Comparison of ENCODE assay signal across 39 mouse cellular contexts in the genomic region with DNA sequence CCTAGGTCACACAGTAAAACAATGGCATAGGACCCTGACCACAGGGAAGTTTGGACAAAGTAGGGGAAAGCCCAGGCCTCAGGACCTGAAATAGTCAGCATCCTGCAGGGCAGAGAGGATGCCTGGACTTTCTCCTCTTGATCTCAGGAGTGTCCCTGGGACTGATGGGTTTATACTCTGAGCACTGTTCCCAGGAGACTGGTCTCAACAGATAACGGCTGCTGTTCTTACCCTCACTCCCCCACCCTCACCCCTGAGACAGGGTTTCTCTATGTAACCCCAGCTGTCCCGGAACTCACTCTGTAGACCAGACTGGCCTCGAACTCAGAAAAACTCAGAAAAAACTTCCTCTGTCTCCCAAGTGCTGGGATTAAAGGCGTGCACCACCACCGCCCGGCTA. TPM values are rescaled to one million over a fixed set of nuclear protein-coding genes. Genes with fewer than 3 reads are reported as not detected.
"Had no signal": no experiment of that assay in that cellular context is flagged by ENCODE, and none has a peak within 500 bp of the region (broad histone marks: within the 10 kb centered on the region; RNA-seq: fewer than 3 reads in every experiment).

No protein-coding gene starts in this region.

- H3K27ac ChIP-seq: heart, adult 2 months; heart, embryonic 13.5 days; heart, embryonic 15.5 days; hindbrain, embryonic 12.5 days; hindbrain, embryonic 13.5 days; hindbrain, embryonic 14.5 days; hindbrain, embryonic 15.5 days; hindbrain, postnatal 0 days; intestine, embryonic 15.5 days; kidney, embryonic 15.5 days; kidney, postnatal 0 days; layer of hippocampus, adult 2 months had no signal

- H3K27me3 ChIP-seq: hindbrain, embryonic 13.5 days; hindbrain, embryonic 15.5 days; intestine, embryonic 15.5 days; kidney, embryonic 15.5 days had no signal

- H3K4me2 ChIP-seq: heart, embryonic 11.5 days; heart, embryonic 12.5 days; heart, embryonic 13.5 days; heart, embryonic 15.5 days; hindbrain, embryonic 12.5 days; hindbrain, embryonic 13.5 days; hindbrain, embryonic 14.5 days; hindbrain, embryonic 15.5 days; intestine, embryonic 15.5 days; kidney, embryonic 15.5 days had no signal

- DNase-seq: heart, adult 18-20 months; heart, adult 2 months; heart, postnatal 10 days; heart, postnatal 14 days; heart, postnatal 36 days; heart, postnatal 4 days; kidney, adult 11 months; kidney, adult 2 months; kidney, adult 8-10 months; kidney, adult 9 months; kidney, postnatal 10 days; kidney, postnatal 14 days; kidney, postnatal 25 days; kidney, postnatal 36 days; kidney, postnatal 4 days; layer of hippocampus, adult 9-11 months had no signal

- H3K36me3 ChIP-seq: heart, embryonic 10.5 days; heart, embryonic 12.5 days; heart, embryonic 13.5 days; heart, embryonic 15.5 days; hindbrain, embryonic 10.5 days; hindbrain, embryonic 12.5 days; hindbrain, embryonic 13.5 days; hindbrain, embryonic 15.5 days; intestine, embryonic 15.5 days; kidney, embryonic 15.5 days had no signal

- H3K9ac ChIP-seq: heart, embryonic 12.5 days; heart, embryonic 13.5 days; heart, embryonic 15.5 days; hindbrain, embryonic 12.5 days; hindbrain, embryonic 13.5 days; hindbrain, embryonic 14.5 days; hindbrain, embryonic 15.5 days; intestine, embryonic 15.5 days; kidney, embryonic 15.5 days had no signal

- H3K4me1 ChIP-seq: intestine, embryonic 15.5 days had no signal

- H3K4me3 ChIP-seq: heart, adult 2 months; heart, embryonic 10.5 days; heart, embryonic 12.5 days; heart, embryonic 13.5 days; heart, embryonic 15.5 days; hindbrain, embryonic 10.5 days; hindbrain, embryonic 12.5 days; hindbrain, embryonic 13.5 days; hindbrain, embryonic 15.5 days; intestine, embryonic 15.5 days; kidney, embryonic 15.5 days; layer of hippocampus, adult 2 months had no signal

- H3K9me3 ChIP-seq: heart, embryonic 10.5 days; heart, embryonic 12.5 days; heart, embryonic 13.5 days; heart, embryonic 15.5 days; hindbrain, embryonic 10.5 days; hindbrain, embryonic 12.5 days; hindbrain, embryonic 13.5 days; hindbrain, embryonic 15.5 days; intestine, embryonic 15.5 days; kidney, embryonic 15.5 days had no signal

- ATAC-seq: hindbrain, embryonic 16.5 days; hindbrain, postnatal 0 days; inflammation-experienced regulatory T-cells, adult 6 months; intestine, embryonic 15.5 days; intestine, embryonic 16.5 days; intestine, postnatal 0 days had no signal

RNA-seq across cellular contexts. Expression of a gene that starts 1.9 kb away (rescaled TPM):
- polyA plus RNA-seq: heart, postnatal 0 days; hindbrain, embryonic 10.5 days; hindbrain, embryonic 11.5 days; hindbrain, embryonic 12.5 days; hindbrain, embryonic 13.5 days; inflammation-experienced regulatory T-cells, adult 6 months; intestine, embryonic 14.5 days; intestine, embryonic 15.5 days; kidney, embryonic 14.5 days; kidney, embryonic 15.5 days had no signal
